Mouse (Mus musculus): ENCODE measurements at regions not wholly inside any gene's neighbourhood (a gene's known extent, or its start where the extent isn't known, plus 50 kb on each side); places are given as distances from the start of the nearest gene placed in this dataset.
A peak's percentile ranks its signal among the peaks of the same experiment; 100 is the strongest.

DNA sequence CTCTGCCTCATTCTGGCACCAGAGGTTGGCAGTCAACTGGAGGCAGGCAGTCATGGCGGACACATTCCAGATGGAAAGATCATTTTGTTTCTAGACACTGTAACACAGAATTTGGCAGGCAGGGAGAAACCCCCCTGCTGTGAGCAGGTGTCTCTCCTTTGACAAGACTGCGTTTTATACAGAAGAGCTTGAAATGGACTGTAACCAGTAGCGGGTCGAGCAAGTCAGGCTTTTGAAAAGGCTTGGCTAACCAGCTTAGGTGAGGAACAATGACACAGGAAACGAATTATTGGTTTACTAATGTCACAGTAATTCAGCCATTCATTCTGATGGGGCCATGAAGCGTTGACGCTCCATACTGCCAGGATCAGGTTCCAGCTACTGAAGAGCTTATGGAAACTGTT lies 275.3 kb upstream of the Slc24a5 start:
- DNase-seq = no peak

DNA sequence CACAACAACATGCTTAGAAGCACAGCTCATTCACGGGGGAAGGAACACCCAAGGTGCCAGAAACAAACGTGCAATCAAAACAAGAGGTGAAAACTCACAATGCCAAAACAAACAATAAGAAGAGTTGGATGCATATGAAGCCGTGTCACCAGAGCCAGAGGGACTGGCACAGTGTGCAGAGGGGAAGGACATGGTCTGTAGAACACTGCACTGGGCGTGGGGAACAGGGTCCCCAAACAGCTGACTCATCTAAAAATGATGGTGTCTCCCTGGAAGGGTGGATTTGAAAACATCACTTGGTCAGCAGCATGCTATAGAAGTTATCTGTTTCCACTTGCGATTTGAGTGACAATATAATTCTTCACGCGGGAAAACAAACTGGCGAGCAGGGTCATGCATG lies 256.2 kb upstream of the Slc24a5 start:
- no peak for DNase-seq

DNA sequence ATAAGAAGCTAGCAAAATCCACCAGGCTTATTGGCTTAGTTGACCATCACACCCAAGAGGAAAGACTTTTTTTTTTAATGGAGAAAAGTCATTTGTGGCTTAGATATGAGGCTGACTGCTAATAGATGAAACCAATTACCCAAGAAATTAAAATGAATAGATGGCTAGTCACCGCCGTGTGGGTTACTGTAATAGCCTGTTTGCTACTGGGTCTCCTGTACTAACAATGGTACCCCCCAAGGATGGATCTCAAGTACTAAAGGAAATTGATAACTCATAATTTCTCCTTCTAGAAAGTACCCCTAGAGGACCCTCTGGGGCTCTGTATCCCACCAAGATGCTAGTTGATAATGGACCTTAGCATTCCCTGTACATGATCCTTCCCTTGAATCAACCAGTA lies 251.1 kb upstream of the Slc24a5 start:
- no peak for DNase-seq

DNA sequence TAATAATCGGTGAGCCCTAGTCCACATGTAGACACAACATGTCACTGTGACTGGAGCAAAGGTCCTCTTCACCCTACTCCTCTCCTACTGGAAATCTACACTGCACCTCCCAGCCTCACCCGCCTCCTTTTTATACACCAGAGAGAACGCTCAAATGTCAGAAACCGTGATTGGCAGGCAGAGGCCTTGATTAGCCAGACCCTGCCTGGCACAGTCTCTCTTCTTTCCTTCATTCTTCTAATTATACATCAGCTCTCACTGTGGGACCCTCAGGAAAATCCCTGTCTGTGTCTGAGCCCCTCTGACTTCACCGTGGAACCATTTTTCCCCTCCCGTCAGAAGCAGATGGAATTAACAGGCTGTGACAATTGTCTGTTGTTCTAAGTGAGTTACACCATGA lies 248.1 kb upstream of the Slc24a5 start:
- DNase-seq = no peak

DNA sequence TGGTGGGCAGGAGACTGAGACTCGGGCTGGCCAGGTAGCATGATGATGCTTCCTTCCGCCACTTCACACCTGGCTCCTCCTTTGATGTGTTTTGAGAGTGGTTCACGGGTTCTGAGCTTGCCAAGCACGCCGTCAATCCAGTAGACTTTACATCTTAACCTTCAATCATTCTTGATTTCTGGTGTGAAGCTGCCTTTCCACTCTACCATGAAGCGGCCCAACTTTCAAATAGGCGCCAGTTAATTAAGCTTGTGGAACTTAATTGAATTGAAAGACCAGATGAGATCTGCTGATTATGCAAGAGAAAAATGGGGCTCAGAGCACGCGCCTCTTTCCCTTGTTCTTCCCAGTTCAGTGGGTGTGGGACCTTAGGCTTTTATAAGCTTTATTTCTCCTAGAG lies 247.1 kb upstream of the Slc24a5 start:
- no peak for DNase-seq

DNA sequence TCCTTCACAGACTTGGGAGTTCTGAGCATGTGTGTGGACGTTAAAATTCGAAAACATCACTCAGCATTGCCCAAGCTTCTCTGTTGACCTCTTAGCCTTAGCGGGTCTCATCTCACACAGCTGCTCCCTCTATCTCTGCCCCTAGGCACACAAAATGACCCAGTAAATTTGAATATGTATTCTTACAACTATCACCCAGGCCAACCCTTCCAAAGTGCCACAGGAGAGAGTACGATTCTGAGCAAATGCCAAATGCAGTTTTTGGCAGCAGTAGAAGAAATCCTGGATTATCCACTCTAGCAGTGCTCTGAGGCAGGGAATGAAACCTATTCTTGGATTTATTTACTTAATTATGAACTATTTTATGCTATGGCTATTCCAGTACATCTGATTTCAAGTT lies 246.6 kb upstream of the Slc24a5 start:
- no peak for DNase-seq

DNA sequence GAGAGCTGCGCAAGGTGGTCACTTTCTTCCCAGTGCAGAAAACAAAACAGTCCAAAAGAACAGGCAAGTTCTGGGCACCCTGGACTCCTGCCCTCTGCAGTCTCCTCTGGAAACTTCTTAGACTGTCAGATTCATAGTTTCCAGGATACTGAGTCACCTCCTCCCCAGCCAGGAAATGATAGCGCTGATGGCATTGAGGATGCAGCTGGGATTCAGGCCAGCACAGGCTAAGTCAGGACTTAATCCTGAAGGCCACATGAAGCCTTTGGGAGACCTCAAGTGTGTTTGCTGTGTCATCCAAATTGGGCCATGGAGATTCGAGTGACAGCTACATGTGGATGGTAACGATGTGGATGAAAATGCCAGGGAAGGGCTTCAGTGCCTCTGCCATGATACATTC lies 219.1 kb upstream of the Slc24a5 start:
- no peak for DNase-seq

DNA sequence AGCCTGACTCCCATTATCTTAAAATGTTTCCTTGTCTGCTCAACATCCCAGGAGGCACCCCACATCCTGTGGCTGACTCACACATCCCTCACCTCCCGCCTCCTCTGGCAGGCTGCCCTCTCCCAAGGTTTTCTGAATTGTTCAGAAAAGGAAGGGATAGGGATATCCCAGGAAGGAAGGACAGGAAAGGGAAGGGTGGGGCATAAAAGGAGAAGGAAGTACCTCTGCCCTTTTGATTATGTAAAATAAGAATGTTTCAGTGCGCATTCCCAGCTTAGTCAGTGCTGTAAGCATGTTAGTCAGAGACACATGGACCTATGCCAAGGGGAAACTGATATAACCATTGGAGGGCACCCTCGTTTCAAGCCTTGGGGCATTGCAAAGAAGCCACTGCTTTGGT lies 209.4 kb upstream of the Slc24a5 start:
- DNase-seq = no peak

DNA sequence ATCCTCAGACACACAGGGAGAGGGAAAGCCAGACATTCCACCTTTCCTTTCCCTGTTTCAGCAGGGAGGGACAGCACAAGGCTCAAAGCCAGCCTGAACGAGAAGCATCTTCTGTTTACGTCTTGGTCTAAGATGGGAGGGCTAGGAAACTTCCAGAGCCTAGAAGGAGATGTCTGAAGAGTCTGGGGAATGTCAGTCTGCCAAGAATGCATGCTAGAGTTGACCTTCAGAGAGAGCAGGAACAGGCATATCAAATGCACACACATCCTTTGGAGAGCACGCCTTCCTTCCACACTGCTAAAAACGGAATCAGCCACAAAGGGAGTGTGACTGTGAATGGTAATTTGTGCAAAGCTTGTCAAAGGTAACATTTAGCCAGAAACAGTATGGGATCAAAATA lies 179.7 kb upstream of the Slc24a5 start:
- no peak for DNase-seq

DNA sequence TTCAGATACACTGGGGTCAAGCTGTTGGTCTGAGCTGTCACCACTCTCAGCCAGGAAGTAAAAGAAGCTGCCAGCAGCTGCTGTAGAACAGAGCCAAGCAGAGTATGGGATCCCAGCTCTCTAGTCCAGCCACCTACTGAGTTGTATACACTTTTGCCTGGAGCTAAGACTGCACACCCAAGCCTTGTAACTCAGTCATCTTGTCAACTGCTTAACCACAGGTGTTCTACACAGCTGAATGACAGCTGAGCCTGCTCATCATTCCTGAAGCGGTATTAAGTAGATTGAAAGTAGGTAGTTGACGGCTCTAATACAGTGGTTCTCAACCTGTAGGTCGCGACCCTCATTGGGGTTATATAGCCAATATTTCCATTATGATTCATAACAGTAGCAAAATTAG lies 172.9 kb upstream of the Slc24a5 start:
- no peak for DNase-seq

DNA sequence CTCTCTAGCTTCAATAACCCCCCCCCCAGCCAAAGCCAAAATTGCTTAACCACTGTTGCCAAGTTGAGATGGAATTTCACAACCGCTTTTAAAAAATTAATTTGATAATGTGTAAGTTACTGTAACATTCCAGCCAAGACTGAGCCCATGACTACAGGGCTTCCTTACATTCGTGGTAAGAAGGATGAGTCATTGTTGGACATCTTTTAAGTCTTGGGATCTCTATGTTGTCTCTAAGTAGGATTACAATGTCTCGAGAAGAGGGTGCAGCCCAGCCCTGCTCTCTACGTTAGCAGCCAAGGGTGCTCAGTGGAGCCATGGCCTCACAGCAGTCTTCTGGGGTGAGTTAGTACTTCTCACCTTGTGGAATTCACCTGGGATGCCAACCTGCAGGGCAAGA lies 164.4 kb upstream of the Slc24a5 start:
- no peak for DNase-seq

DNA sequence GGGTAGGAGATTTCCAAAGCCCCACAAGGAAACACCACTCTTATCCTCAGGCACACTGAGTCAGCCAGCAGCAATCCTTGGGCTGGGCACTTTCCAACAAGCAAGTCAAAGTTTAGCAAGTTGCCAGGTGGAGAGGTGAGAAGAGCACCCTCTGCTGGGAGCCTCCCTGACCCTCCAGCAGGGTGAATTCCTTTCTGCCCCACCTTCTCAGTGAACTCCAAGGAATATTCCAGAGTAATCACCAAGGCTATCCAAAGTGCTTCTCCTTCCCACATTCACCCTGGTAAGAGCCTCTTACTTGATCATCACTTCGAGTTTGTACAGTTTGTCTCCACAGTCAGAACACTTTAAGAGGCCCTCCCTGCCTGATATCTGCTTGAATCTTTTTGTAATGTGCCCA lies 162.8 kb upstream of the Slc24a5 start:
- no peak for DNase-seq

DNA sequence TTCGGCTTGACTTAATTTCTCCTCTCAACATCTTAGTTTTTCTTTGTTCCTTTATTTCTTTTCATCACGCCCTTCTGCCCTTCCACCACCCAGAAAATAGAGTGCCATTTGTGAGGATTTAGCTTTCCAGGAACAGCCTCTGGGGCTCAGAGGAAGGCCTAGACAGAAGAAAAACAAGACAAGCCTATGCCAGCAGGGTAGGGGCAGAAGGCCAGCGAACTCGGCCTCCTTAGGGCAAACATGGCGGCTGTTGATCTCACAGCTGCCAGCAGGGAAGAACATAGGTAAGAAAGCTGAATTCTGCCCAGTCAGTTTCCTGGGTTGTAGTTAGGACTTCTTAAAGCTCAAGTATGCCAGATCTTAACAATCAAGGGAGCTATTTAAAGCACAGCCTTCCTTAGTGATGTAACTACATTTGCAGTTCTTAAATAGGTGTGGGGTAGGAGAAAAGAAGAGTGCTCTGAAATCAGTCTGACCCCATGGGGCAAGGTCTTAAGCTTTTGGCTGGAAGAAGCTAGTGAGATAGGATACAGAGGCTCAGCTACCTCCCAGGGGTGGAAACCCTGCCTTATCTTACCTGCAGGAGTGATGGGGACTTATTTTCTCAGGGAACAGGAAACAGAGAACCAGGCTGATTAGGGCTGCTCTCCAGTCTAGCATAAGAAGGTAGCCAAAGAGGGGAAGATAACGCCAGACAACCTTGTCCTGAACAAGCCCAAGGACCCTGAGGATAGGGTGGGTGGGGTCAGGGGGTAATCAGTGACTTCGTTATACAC lies 148.8 kb upstream of the Slc24a5 start:
- no peak for DNase-seq

DNA sequence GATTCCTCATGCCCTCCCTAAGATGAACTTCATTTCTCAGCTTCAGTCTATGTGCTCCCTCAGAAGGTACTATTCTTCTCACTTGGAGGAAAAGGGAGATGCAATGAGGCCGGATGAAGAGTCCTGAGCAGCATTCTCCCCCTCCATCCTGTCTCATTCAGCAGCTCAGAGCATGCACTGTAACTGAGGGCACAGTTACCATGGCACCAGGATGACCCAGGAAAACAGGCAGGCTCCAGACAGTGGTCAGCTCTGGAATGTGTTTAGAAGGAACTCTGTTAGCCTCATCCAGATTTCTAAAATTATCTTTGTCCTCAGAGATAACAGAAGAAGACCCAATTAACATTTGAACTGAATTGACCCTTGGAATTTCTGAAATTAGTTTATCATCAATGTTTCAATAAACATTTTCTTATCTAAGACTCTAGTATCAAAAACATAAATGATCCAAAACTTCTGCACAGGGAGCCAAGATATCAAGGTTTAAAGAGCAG lies 148.1 kb upstream of the Slc24a5 start:
- no peak for DNase-seq

DNA sequence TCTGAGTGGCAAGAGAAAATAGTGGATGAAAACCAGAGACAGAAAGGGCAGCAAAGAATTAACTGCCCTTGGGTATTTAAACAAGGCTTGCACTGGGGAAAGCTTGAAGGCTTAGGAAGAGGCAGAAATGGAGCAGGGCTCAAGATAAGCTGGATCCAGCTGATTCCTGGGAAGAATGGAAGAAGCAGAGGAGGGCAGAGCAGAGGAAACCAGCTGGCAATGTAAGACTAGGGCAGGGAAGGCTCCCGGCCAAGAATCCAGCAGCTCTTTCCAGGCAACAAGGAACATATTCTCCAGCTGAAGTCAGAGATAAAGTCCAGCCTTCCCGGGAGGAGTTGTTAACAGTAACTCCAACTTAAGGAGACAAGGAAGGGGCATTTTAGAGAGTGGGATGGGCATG lies 147.7 kb upstream of the Slc24a5 start:
- DNase-seq = no peak

DNA sequence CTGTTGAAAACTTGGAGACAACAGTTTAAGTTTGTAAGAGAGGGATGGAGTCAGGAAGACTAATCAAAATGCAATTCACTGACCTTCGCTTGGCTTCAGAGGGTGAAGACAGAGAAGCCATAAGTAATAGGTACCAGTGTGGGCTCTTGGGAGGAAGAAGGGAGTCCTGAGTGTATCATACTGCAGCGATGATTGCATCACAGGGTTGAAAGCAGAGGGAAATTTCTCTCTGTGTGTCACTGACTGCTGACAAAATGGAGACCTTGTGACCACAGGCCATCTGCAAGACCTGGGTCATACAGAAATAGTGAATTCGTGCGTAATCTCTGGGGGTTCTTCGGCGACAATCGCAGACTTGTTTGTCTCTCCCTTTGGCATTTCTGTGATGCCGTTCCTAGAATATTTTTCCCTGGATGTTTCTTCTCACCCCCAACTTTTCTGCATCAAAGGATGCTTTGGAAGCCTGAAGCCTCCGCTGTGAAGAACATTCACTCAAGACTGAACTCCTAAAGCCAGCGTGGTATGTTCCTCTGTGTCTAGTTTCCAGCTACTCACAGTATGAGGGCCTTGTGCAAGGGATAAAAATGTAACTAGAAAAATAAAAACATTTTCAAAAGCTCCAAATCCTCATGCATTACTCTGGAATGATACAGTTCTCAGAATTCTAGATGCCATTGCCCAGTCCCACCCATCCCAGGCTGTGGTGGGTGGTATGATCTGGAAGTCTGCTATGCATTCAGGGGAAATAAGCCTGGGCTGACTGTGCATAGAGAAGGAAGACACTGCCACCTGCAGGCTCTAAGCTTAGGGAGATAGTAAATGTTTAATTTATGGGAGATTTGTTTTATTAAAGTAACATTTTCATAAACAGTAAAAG lies 139.8 kb upstream of the Slc24a5 start:
- peak; percentile 54 for DNase-seq

DNA sequence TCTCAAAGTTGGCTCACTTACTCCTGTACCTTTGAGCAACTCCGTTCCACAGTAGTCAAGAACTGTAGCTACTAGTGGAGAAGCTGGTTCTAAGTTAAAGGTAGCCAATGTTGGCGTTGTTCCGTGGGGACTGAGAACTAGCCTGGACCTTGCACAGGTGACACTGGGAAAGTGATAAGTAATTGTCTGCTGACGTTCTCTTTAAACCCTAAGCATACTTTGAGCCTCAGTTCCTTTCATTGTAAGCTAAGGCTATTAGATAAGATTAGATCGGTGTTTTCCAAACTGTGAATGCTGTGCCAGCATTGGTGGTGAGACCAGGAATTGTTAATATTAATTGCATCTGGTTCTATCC lies 139.2 kb upstream of the Slc24a5 start:
- DNase-seq = no peak

DNA sequence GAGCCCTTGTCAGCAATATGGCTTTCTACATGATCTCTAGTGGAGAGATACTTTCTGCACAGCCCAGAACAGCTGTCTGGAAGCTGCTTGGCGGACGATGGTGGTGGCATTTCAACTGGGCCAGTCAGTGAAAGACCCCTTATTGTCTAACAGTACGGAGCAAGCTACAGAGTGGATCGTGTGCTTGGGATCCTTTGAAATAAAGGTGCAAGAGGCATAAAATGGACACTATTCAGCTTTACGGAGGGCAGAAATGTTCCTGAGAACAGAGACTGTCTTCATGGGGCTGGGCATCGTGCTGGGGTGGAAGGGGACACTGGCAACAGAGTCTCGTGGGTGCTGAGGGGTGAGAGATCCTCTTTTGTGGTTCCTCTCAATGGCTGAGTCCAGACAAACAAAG lies 137.2 kb upstream of the Slc24a5 start:
- no peak for DNase-seq

DNA sequence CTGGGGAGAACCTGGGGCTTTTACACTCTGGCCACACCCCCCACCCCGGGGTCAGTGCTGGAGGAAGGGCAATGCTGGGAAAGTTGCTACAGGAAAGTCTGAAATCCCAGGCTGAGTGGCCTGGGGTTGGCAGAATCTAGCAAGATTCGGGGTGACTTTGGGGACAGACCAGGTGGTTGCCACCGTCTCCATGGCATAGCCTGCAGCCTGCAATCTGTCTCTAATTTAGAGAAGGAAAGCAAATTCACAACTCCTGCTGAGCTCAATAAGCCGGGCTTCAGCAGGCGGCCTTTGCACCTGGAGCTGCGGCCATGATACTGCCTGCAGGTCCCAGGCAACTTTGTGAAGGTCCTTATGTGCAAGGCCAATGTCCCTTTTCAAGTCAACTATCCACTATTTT lies 135.4 kb upstream of the Slc24a5 start:
- no peak for DNase-seq

DNA sequence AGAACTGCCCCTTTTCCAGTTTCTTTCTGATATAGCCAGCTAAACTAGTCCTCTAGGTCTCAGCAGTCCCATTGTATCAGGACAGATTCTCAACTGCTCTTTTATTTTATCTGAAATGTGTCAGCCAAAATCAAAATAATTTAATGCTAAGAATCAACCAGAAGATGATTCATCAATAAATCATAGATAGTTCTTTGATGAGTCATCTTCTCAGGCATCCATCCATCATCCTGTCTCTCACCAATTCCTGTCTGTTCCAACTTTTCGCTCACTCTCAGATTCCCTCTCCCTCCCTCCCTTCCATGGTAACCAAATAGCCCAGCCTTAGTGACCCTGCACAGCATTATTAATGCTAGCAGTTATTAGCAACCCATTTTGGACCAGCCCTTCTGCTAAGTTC lies 134.0 kb upstream of the Slc24a5 start:
- DNase-seq = no peak

DNA sequence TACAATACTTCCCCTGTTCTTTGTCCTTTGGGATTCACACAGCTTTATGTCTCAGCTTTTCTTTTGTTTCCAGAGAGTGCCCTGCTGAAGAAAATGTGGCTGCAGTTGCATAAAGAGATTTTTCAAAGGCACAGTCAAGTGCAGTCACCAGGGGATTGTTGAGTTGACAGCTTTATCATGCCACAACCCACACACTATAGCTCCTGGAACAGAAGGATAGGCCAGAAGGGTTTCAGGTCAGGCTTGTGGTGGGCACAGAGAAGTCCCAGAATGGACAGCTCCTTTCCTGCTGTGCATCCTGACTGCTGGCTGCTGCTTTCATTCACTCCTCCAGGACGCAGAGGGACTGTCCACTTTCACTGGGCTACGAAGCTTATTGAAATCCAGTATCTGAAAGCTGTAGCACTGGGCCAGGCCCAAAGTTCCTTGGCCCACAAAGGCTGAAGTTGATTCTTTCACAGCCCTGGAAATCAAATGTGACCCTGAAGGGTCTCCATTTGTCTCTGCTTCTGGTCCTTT lies 119.6 kb upstream of the Slc24a5 start:
- DNase-seq = no peak

DNA sequence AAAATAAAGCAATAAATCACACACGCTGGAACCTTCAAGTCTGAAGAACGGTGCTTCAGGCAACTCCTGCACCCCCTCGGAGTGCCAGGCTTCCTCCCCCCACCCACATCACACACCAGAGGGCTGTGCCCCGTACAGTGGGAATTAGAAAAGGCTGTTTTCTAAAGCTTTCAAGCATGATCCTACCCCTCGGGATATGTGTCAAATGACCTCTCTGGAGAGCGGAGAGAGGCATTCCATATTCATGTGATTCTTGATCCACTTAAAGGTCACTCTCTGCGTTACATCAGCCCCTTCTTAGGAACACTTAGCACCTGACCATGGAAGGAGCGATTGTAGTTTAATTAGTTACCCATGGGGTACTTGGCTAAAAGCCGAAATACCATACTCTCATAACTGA lies 119.1 kb upstream of the Slc24a5 start:
- DNase-seq = peak; percentile 27

DNA sequence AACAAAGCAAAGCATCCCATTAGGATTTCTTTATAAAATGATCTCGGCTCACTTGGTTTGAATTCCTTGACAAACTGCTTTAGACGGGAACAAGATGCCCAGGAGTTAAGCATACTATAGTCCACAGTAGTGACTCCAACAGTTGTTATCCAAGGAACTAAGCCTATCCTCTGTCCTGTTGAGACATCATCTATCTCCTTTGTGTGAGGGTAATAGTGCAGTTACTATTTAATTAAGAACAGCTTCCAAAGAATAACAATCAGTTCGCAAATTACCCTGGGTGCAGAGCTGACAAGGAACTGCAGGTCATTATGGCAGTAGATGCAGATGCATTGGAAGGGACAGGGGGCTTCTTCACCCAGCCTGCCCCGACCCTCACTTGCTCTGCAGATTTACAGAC lies 115.7 kb upstream of the Slc24a5 start:
- peak; percentile 46 for DNase-seq

DNA sequence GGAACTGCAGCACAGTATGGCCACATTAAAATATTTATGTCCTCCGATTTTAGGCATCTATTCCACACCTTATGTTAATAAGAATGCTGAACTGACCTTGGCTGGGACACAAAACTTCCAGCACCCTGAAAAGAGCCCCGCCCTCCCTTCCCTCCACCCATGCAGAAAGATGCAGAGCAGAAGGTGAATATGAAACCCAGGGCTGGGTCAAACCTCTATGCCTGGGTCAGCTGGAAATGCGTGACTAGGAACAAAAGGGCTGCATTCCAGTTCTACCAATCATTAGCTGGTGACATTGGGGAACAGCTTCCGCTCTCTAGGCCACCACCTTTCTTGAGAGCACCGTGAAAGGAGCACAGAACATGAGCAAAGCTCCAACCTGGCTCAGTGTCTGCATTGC lies 114.9 kb upstream of the Slc24a5 start:
- DNase-seq = no peak

Measured in retina, postnatal 1 day (tissue).